Mouse (Mus musculus): ENCODE measurements at regions not wholly inside any gene's neighbourhood (a gene's known extent, or its start where the extent isn't known, plus 50 kb on each side); places are given as distances from the start of the nearest gene placed in this dataset.

GRCm38 (mm10) chr14:25196820-25197219, 262.2 kb upstream of the Zmiz1 start:
- Histone ChIP-seq H3K27me3 (ENCODE audit: control insufficient read depth, insufficient read depth, low read length) (no peaks in the 10 kb centered on the region), H3K36me3 (ENCODE audit: control insufficient read depth, insufficient read depth, low read length) (no peaks in the 10 kb centered on the region), H3K27ac (replicated peaks in 1 of 2; ENCODE audit: control insufficient read depth in 1 of 2, insufficient read depth in 1 of 2, low read depth in 2 of 2, low read length in 2 of 2) (peak overlapping the region; percentile 11 to 25; a peak in 1 of 4 replicates), H3K4me2 (ENCODE audit: low read length) (no peak overlapping the region), H3K9ac (ENCODE audit: low read length) (no peak overlapping the region), H3K9me3 (ENCODE audit: control insufficient read depth, low read length) (no peaks in the 10 kb centered on the region), H3K4me3 (ENCODE audit: control insufficient read depth in 1 of 2, insufficient read depth in 1 of 2, low read depth in 1 of 2, low read length in 2 of 2) (no peak overlapping the region), H3K4me1 (ENCODE audit: control insufficient read depth in 2 of 2, insufficient read depth in 2 of 2, low read length in 2 of 2) (peaks cover 21 to 29% of the 10 kb centered on the region in 2 experiments)
- WGBS: 45% methylated on average over 5 of the region's 5 CpGs
- ATAC-seq (ENCODE audit: insufficient number of reproducible peaks, insufficient read depth, low FRiP score, low read depth): no peak; the same call in 1 of the 2 replicates

GRCm38 (mm10) chr14:25199900-25200299, 259.1 kb upstream of the Zmiz1 start:
- 82% methylated on average over 3 of the region's 3 CpGs for WGBS
- Histone ChIP-seq H3K27ac (replicated peaks in 1 of 2; ENCODE audit: control insufficient read depth in 1 of 2, insufficient read depth in 1 of 2, low read depth in 2 of 2, low read length in 2 of 2) (no peak overlapping the region; a peak in 2 of 4 replicates), H3K4me1 (ENCODE audit: control insufficient read depth in 2 of 2, insufficient read depth in 2 of 2, low read length in 2 of 2) (peaks cover 24 to 32% of the 10 kb centered on the region in 2 experiments), H3K9me3 (ENCODE audit: control insufficient read depth, low read length) (no peaks in the 10 kb centered on the region), H3K4me3 (ENCODE audit: control insufficient read depth in 1 of 2, insufficient read depth in 1 of 2, low read depth in 1 of 2, low read length in 2 of 2) (no peak overlapping the region), H3K4me2 (ENCODE audit: low read length) (no peak overlapping the region), H3K36me3 (ENCODE audit: control insufficient read depth, insufficient read depth, low read length) (no peaks in the 10 kb centered on the region), H3K9ac (ENCODE audit: low read length) (no peak overlapping the region), H3K27me3 (ENCODE audit: control insufficient read depth, insufficient read depth, low read length) (no peaks in the 10 kb centered on the region)
- ATAC-seq (ENCODE audit: insufficient number of reproducible peaks, insufficient read depth, low FRiP score, low read depth): no peak

DNA sequence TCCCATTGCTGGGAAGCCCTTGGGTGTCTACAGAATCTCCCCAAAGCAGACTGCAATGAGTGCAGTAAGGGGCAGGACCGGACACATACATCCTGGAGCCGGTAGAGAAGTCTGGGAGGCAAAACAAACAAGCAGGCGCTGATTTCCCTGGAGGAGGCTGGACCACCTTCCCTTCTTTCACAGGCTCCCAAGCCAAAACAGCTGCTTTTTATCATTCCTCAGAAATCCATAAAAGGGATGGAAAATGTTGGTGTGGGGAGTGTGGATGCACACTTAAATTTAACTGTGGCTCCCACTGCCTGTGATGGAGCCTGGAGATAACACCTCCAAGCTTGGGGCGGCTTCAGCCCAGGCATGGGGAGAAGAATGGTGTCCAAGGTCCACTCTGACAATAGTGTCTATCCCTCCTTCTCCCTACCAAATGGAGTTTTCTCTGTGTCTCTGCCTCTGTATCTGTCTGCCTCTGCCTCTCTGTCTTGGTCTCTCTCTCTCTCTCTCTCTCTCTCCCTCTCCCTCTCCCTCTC, 258.3 kb upstream of the Zmiz1 start:
- Histone ChIP-seq H3K27ac (replicated peaks in 1 of 2; ENCODE audit: control insufficient read depth in 1 of 2, insufficient read depth in 1 of 2, low read depth in 2 of 2, low read length in 2 of 2) (peak overlapping the region; percentile 25 to 52; a peak in 3 of 4 replicates), H3K9ac (ENCODE audit: low read length) (no peak overlapping the region), H3K36me3 (ENCODE audit: control insufficient read depth, insufficient read depth, low read length) (no peaks in the 10 kb centered on the region), H3K4me3 (ENCODE audit: control insufficient read depth in 1 of 2, insufficient read depth in 1 of 2, low read depth in 1 of 2, low read length in 2 of 2) (no peak overlapping the region), H3K4me1 (ENCODE audit: control insufficient read depth in 2 of 2, insufficient read depth in 2 of 2, low read length in 2 of 2) (peaks cover 22 to 32% of the 10 kb centered on the region in 2 experiments), H3K9me3 (ENCODE audit: control insufficient read depth, low read length) (no peaks in the 10 kb centered on the region), H3K27me3 (ENCODE audit: control insufficient read depth, insufficient read depth, low read length) (no peaks in the 10 kb centered on the region), H3K4me2 (ENCODE audit: low read length) (no peak overlapping the region)
- WGBS: 43% methylated on average over 4 of the region's 4 CpGs
- ATAC-seq (ENCODE audit: insufficient number of reproducible peaks, insufficient read depth, low FRiP score, low read depth): no peak

DNA sequence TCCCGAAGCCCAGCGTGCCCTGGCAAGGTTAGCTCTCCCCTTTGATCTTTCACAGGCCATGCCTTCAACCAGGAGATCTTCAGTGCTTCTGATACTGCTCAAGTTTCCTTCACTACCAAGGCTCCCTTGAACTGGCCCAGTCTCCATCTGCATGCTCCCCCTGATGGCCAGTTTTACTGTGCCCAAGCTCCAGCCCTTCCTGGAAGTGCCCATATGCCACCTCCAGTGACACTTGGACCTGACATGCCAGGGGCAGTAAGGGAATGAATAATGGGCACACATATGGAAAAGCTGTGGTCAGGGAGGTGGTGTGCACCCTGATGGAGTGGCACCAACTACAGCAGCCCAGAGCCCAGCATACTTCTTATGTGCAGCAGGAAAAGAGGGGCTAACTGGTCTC, 256.7 kb upstream of the Zmiz1 start:
- Histone ChIP-seq H3K9me3 (ENCODE audit: control insufficient read depth, low read length) (no peaks in the 10 kb centered on the region), H3K9ac (ENCODE audit: low read length) (no peak overlapping the region), H3K36me3 (ENCODE audit: control insufficient read depth, insufficient read depth, low read length) (no peaks in the 10 kb centered on the region), H3K4me3 (ENCODE audit: control insufficient read depth in 1 of 2, insufficient read depth in 1 of 2, low read depth in 1 of 2, low read length in 2 of 2) (no peak overlapping the region), H3K4me2 (ENCODE audit: low read length) (no peak overlapping the region), H3K4me1 (ENCODE audit: control insufficient read depth in 2 of 2, insufficient read depth in 2 of 2, low read length in 2 of 2) (peaks cover 18 to 27% of the 10 kb centered on the region in 2 experiments), H3K27me3 (ENCODE audit: control insufficient read depth, insufficient read depth, low read length) (no peaks in the 10 kb centered on the region), H3K27ac (replicated peaks in 1 of 2; ENCODE audit: control insufficient read depth in 1 of 2, insufficient read depth in 1 of 2, low read depth in 2 of 2, low read length in 2 of 2) (no peak overlapping the region)
- 52% methylated on average over 2 of the region's 2 CpGs for WGBS
- no peak for ATAC-seq (ENCODE audit: insufficient number of reproducible peaks, insufficient read depth, low FRiP score, low read depth)

GRCm38 (mm10) chr14:25204091-25204490, 254.9 kb upstream of the Zmiz1 start:
- Histone ChIP-seq H3K4me2 (ENCODE audit: low read length) (no peak overlapping the region), H3K27me3 (ENCODE audit: control insufficient read depth, insufficient read depth, low read length) (no peaks in the 10 kb centered on the region), H3K9ac (ENCODE audit: low read length) (no peak overlapping the region), H3K4me3 (ENCODE audit: control insufficient read depth in 1 of 2, insufficient read depth in 1 of 2, low read depth in 1 of 2, low read length in 2 of 2) (no peak overlapping the region), H3K9me3 (ENCODE audit: control insufficient read depth, low read length) (no peaks in the 10 kb centered on the region), H3K4me1 (ENCODE audit: control insufficient read depth in 2 of 2, insufficient read depth in 2 of 2, low read length in 2 of 2) (peaks cover 30% of the 10 kb centered on the region in 2 experiments), H3K36me3 (ENCODE audit: control insufficient read depth, insufficient read depth, low read length) (no peaks in the 10 kb centered on the region), H3K27ac (replicated peaks in 1 of 2; ENCODE audit: control insufficient read depth in 1 of 2, insufficient read depth in 1 of 2, low read depth in 2 of 2, low read length in 2 of 2) (no peak overlapping the region)
- 90% methylated on average over 5 of the region's 5 CpGs for WGBS
- ATAC-seq (ENCODE audit: insufficient number of reproducible peaks, insufficient read depth, low FRiP score, low read depth): no peak

DNA sequence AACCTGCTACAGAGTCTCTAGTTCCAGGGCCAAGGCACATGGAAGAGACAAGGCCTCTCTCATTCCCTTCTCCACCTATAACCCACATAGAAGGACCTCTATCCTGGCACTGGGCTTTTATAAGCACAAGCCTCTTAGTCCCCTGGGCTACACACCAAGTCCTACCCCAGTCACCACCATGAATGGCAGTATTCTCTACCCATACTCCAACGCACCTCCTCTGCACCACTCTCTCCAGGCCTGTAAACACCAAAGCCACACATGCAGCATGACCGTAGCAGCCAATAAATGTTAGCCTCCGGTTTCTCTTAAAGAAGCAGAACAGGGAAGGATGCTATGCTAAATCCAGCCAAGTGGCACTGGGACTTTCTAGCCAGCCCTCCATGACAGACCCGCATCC, 252.1 kb upstream of the Zmiz1 start:
- Histone ChIP-seq H3K4me3 (ENCODE audit: control insufficient read depth in 1 of 2, insufficient read depth in 1 of 2, low read depth in 1 of 2, low read length in 2 of 2) (no peak overlapping the region), H3K9me3 (ENCODE audit: control insufficient read depth, low read length) (no peaks in the 10 kb centered on the region), H3K27ac (replicated peaks in 1 of 2; ENCODE audit: control insufficient read depth in 1 of 2, insufficient read depth in 1 of 2, low read depth in 2 of 2, low read length in 2 of 2) (0 out of 4 replicates have a peak overlapping the region, but pooled peaks of 1 of the 2 experiments have one; percentile 10), H3K4me1 (ENCODE audit: control insufficient read depth in 2 of 2, insufficient read depth in 2 of 2, low read length in 2 of 2) (peaks cover 9 to 24% of the 10 kb centered on the region in 2 experiments; a peak in 3 of 4 replicates), H3K4me2 (ENCODE audit: low read length) (no peak overlapping the region), H3K36me3 (ENCODE audit: control insufficient read depth, insufficient read depth, low read length) (no peaks in the 10 kb centered on the region), H3K27me3 (ENCODE audit: control insufficient read depth, insufficient read depth, low read length) (no peaks in the 10 kb centered on the region), H3K9ac (ENCODE audit: low read length) (no peak overlapping the region)
- no peak for ATAC-seq (ENCODE audit: insufficient number of reproducible peaks, insufficient read depth, low FRiP score, low read depth)
- 80% methylated on average over 4 of the region's 4 CpGs for WGBS

DNA sequence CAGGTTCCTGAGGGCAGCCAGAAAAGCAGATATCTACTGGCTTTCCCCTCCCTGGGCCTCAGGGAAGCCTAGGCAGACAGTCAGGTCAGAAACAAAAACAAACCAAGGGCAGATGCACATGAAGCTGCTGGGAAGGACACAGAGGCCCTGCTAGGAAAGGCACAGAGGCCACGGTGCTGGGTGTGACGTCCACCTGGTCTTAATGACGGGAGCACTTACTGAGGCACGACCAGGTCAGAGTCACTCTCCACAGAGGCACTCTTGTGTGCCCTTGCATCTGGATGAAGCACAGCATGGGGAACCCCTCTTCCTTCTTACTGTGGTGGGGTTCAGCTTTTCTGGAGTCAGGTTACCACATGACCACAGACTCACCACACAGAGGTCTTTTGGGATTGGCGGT, 251.6 kb upstream of the Zmiz1 start:
- no peak overlapping the region for H3K9ac ChIP-seq (ENCODE audit: low read length)
- H3K4me1 ChIP-seq (ENCODE audit: control insufficient read depth in 2 of 2, insufficient read depth in 2 of 2, low read length in 2 of 2): peaks cover 6 to 21% of the 10 kb centered on the region in 2 experiments; a peak in 3 of 4 replicates
- H3K4me3 ChIP-seq (ENCODE audit: control insufficient read depth in 1 of 2, insufficient read depth in 1 of 2, low read depth in 1 of 2, low read length in 2 of 2): no peak overlapping the region
- H3K9me3 ChIP-seq (ENCODE audit: control insufficient read depth, low read length): no peaks in the 10 kb centered on the region
- no peak overlapping the region; a peak in 1 of 4 replicates for H3K27ac ChIP-seq (replicated peaks in 1 of 2; ENCODE audit: control insufficient read depth in 1 of 2, insufficient read depth in 1 of 2, low read depth in 2 of 2, low read length in 2 of 2)
- H3K27me3 ChIP-seq (ENCODE audit: control insufficient read depth, insufficient read depth, low read length): no peaks in the 10 kb centered on the region
- 61% methylated on average over 5 of the region's 5 CpGs for WGBS
- no peak overlapping the region for H3K4me2 ChIP-seq (ENCODE audit: low read length)
- ATAC-seq (ENCODE audit: insufficient number of reproducible peaks, insufficient read depth, low FRiP score, low read depth): no peak
- no peaks in the 10 kb centered on the region for H3K36me3 ChIP-seq (ENCODE audit: control insufficient read depth, insufficient read depth, low read length)
